Mouse (Mus musculus) hindbrain, embryonic 16.5 days (tissue): ENCODE measurements around the gene Gpam. TPM values are rescaled to one million over a fixed set of nuclear protein-coding genes. Genes with fewer than 3 reads are reported as not detected.

Experiments used
- polyA plus RNA-seq: library from polyadenylated mRNA; unstranded; fragments of >200 nt; fragmentation: Nextera tagmentation; extraction: Ambion mirVana; gene quantifications from 2 replicates; pipeline ENCODE4 v1.2.1, GENCODE M21; 2015

The Gpam gene
- polyA plus RNA-seq, 1 experiment from 2014 or later = 20.4 TPM

Other genes with a start within 250 kb of the Gpam start
- 0.17 TPM in 1 of 2 replicates, not detected in the other for gene Tectb, start 53.5 kb upstream of the Gpam start, polyA plus RNA-seq
- 0.05 and 0.06 TPM in 2 replicates for gene Gucy2g, start 114.0 kb upstream of the Gpam start, polyA plus RNA-seq
- 19.7 and 20.1 TPM in 2 replicates for gene Acsl5, start 124.7 kb upstream of the Gpam start, polyA plus RNA-seq
- 65.8 and 71.4 TPM in 2 replicates for gene Zdhhc6, start 188.8 kb upstream of the Gpam start, polyA plus RNA-seq
- 36.7 and 37.1 TPM in 2 replicates for gene Vti1a, start 189.1 kb upstream of the Gpam start, polyA plus RNA-seq